Mouse (Mus musculus) kidney, embryonic 16.5 days (tissue): ENCODE results near the gene Klhdc7b. TPM values are rescaled to one million over a fixed set of nuclear protein-coding genes. Genes with fewer than 3 reads are reported as not detected.

Experiments
- ATAC-seq: fragments of 200-750 bp; cut with Nextera tagmentation; 2 replicates; pipeline ENCODE4 v1.8.0; 2017; ENCODE audit warnings: moderate TSS enrichment; ENCODE audit not compliant: low FRiP score, low TSS enrichment
- H3K27ac ChIP-seq: fragments of 300-500 bp; sonication (generic); 2 replicates; pipeline ENCODE4 v1.5.1; 2014; ENCODE audit warnings: low read length
- H3K27me3 ChIP-seq: fragments of 300-500 bp; sonication (generic); 2 replicates; pipeline ENCODE4 v1.6.1; 2014; ENCODE audit warnings: low read length, control low read depth, mixed read lengths; ENCODE audit not compliant: insufficient read depth
- H3K36me3 ChIP-seq: fragments of 300-500 bp; sonication (generic); 2 replicates; pipeline ENCODE4 v1.6.1; 2014; ENCODE audit warnings: low read length, control low read depth, mixed read lengths; ENCODE audit not compliant: insufficient read depth
- H3K4me1 ChIP-seq: fragments of 300-500 bp; sonication (generic); 2 replicates; pipeline ENCODE4 v1.6.1; 2014; ENCODE audit warnings: low read length, control low read depth, mixed read lengths; ENCODE audit not compliant: insufficient read depth
- H3K4me2 ChIP-seq: fragments of 300-500 bp; sonication (generic); replicated peaks from 2 replicates; pipeline ENCODE4 v1.6.1; 2014; ENCODE audit warnings: low read depth, low read length
- H3K4me3 ChIP-seq: fragments of 300-500 bp; sonication (generic); 2 replicates; pipeline ENCODE4 v1.5.1; 2014; ENCODE audit warnings: mild to moderate bottlenecking, low read length
- H3K9ac ChIP-seq: fragments of 300-500 bp; sonication (generic); replicated peaks from 2 replicates; pipeline ENCODE4 v1.6.1; 2014; ENCODE audit warnings: low read length
- H3K9me3 ChIP-seq: fragments of 300-500 bp; sonication (generic); 2 replicates; pipeline ENCODE4 v1.6.1; 2016; ENCODE audit warnings: low read length, control low read depth
- WGBS: fragments of 180-500 bp; shearing (Covaris S2); extraction: QIAGEN DNeasy Blood & Tissue Kit; methylation state at CpG from one replicate; pipeline ENCODE4 v1.1.7; 2014; 5-methylcytosine and 5-hydroxymethylcytosine counted together
- polyA plus RNA-seq: library from polyadenylated mRNA; unstranded; fragments of >200 nt; fragmentation: Nextera tagmentation; extraction: Ambion mirVana; gene quantifications from 2 replicates; pipeline ENCODE4 v1.2.1, GENCODE M21; 2015

Klhdc7b gene
- 0.04 TPM in 1 of 2 replicates, not detected in the other for polyA plus RNA-seq

DNA sequence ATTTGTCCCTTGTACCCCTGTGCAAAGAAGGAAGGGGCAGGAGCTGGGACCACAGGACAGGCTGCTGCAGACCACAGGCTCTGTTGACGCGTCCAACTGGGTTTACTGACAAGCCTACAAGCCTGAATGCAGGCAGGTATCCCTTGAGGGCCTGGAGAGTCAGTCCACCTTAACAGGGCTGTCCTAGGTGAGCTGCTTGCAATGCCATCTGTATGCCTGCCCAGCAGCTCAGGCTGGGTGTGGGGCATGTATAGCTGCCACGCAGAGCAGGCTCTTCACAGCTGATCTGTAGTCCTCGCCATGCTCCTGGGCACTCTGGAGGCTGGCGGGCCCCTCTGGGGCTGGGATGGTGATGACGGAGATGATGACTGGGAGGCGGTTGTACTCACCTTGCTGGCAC, at the start of gene Klhdc7b:
Gene Klhdc7b, plus strand, starts transcription at position 301 of the 400 bp plus-strand sequence.
- WGBS = 86% methylated on average over 7 of the region's 7 CpGs
- H3K36me3 ChIP-seq = no peaks in the 10 kb centered on the region
- no peak within 1 kb of the TSS for H3K27ac ChIP-seq
- H3K9me3 ChIP-seq = no peaks in the 10 kb centered on the region
- H3K9ac ChIP-seq = no peak within 1 kb of the TSS
- no peak within 1 kb of the TSS for H3K4me3 ChIP-seq
- H3K27me3 ChIP-seq = peaks cover 11% of the 10 kb centered on the region
- H3K4me2 ChIP-seq = no peak within 1 kb of the TSS
- peaks cover under 1% of the 10 kb centered on the region; the same call in 1 of the 2 replicates for H3K4me1 ChIP-seq
- ATAC-seq = 0 out of 2 replicates have a peak, but pooled peaks have one; percentile 9

DNA sequence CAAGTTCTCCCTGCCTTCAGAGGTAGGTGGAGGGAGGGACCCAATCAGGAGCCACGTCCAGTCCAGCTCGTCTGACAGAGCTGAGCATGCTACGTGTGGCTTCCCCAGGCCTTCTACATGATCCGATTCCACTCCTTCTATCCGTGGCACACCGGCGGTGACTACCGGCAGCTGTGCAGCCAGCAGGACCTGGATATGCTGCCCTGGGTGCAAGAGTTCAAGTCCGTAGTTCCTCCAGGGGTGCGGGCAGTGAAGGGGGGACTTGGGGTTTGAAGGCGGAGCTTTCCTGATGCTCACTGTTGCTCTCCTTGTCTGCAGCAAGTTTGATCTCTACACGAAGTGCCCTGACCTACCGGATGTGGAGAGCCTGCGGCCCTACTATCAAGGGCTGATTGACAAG, 48.3 kb upstream of the Klhdc7b start:
- H3K27ac ChIP-seq = no peak overlapping the region
- H3K27me3 ChIP-seq = no peaks in the 10 kb centered on the region
- 81% methylated on average over 14 of the region's 14 CpGs for WGBS
- no peaks in the 10 kb centered on the region for H3K36me3 ChIP-seq
- no peak overlapping the region for H3K9ac ChIP-seq
- no peak for ATAC-seq
- H3K9me3 ChIP-seq = no peaks in the 10 kb centered on the region
- H3K4me3 ChIP-seq = no peak overlapping the region
- H3K4me2 ChIP-seq = no peak overlapping the region
- H3K4me1 ChIP-seq = no peaks in the 10 kb centered on the region

DNA sequence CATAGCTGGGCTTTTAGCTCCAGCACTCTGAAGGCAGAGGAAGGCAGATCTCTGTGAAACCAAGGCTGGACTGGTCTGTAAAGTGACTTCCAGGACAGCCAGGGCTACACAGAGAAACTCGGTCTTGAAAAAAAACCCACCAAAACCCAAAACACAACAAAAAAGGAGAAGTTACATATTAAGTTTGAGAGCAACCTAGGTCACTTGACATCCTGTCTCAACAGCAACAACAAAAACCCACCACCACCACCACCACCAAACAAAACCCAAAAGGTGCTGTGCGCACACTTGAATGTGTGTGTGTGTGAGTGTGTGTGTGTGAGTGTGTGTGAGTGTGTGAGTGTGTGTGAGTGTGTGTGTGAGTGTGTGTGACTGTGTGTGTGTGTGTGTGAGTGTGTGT, 45.0 kb upstream of the Klhdc7b start:
- no peak for ATAC-seq
- no peak overlapping the region for H3K27ac ChIP-seq
- H3K9me3 ChIP-seq = no peaks in the 10 kb centered on the region
- H3K9ac ChIP-seq = no peak overlapping the region
- H3K4me1 ChIP-seq = no peaks in the 10 kb centered on the region
- no peaks in the 10 kb centered on the region for H3K27me3 ChIP-seq
- no peak overlapping the region for H3K4me2 ChIP-seq
- 83% methylated on average over 2 of the region's 2 CpGs for WGBS
- no peak overlapping the region for H3K4me3 ChIP-seq
- no peaks in the 10 kb centered on the region for H3K36me3 ChIP-seq

DNA sequence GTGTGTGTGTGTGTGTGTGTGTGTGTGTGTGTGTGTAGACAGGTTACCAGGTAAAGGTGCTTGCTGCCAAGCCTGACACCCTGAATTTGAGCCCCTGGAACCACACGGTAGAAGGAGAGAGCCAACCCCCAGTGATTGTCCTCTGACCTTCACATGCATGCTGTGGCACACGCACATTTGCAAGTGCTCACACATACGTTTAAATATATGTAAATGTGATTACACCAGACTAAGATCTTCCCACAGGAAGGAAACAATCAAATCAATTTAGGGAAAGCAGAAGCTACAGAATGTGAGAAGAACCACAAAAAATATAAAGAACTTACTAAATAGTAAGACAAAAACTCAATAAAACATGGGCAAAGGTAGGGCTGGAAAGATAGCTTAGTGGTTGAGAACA, 44.6 kb upstream of the Klhdc7b start:
- Histone ChIP-seq H3K4me1 (no peaks in the 10 kb centered on the region), H3K4me3 (no peak overlapping the region), H3K9ac (no peak overlapping the region), H3K36me3 (no peaks in the 10 kb centered on the region), H3K27me3 (no peaks in the 10 kb centered on the region), H3K27ac (no peak overlapping the region), H3K9me3 (no peaks in the 10 kb centered on the region), H3K4me2 (no peak overlapping the region)
- ATAC-seq = no peak
- WGBS = 85% methylated on average over 3 of the region's 3 CpGs

DNA sequence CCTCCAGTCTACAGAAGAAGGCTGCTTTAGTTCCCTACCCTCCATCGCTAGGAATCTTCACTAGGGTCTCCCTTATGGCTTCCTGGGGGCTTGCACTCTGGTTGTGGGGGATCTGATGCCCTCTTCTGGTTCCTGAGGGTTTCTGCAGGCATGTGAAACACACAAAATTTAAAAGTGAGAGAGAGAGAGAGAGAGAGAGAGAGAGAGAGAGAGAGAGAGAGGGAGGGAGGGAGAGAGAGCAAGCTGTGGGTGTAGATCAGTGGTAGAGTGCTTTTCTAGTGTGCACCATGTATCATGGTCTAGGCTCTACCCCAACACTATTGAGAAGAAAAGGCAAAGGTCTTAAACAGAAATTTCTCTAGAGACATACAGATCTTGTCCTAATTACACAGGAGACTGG, 43.0 kb upstream of the Klhdc7b start:
- 22% methylated on average over 1 of the region's 1 CpGs for WGBS
- Histone ChIP-seq H3K36me3 (no peaks in the 10 kb centered on the region), H3K27me3 (no peaks in the 10 kb centered on the region), H3K4me3 (no peak overlapping the region), H3K9ac (no peak overlapping the region), H3K4me1 (no peaks in the 10 kb centered on the region), H3K27ac (no peak overlapping the region), H3K4me2 (no peak overlapping the region), H3K9me3 (no peaks in the 10 kb centered on the region)
- no peak for ATAC-seq

DNA sequence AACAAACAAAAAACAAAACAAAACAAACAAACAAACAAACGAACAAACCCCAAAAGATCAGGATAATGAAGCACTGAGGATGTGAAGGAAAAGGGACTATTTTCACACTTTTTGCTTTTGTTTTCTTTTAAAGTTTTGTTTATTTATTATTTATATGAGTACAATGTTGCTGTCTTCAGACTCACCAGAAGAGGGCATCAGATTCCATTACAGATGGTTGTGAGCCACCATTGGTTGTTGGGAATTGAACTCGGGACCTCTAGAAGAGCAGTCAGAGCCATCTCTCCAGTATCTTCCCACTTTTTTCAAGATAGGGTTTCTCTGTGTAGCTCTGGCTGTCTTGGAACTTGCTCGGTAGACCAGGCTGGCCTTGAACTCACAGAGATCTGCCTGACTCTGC, 41.4 kb upstream of the Klhdc7b start:
- Histone ChIP-seq H3K4me3 (no peak overlapping the region), H3K27ac (no peak overlapping the region), H3K27me3 (no peaks in the 10 kb centered on the region), H3K9me3 (no peaks in the 10 kb centered on the region), H3K4me1 (no peaks in the 10 kb centered on the region), H3K9ac (no peak overlapping the region), H3K4me2 (no peak overlapping the region), H3K36me3 (no peaks in the 10 kb centered on the region)
- 86% methylated on average over 3 of the region's 3 CpGs for WGBS
- ATAC-seq = no peak

DNA sequence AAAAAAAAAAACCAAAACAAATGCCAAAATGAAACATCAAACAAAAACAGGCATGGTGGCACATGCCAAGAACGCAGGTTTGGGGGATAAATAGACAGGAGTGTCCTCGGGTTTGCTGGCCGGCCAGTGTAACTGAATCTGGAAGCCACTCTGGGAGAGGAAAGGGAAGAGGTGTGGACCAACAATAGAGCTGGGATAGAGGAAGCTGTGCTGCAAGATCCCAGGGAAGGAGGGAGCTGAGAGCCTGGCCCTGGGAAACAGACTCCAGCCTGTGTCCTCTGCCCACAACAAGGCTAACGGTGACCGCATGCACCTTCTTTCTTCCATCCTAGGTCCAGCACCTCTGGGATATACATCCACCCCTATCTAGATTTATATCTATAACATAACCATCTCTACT, 34.3 kb upstream of the Klhdc7b start:
- H3K9ac ChIP-seq = no peak overlapping the region

DNA sequence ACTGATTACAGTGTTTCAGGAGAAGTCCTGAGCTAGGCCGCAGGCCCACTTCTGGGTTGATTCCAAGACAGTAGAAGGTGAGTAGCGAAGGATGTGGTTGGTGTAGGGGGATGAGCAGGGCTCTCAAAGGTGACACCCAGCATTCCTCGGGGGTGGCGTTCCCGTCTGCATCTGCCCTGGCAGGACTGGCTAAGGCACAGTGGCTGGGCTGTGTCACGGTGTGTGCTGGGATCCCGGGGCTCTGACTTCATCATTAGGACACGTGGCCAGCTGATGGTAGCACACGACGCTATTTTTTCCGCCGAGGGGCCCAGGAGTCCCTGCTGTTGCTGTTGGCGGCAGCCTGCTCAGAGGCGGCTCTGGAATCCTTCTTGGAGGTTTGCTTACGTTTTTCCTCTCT, 33.4 kb upstream of the Klhdc7b start:
- no peak for ATAC-seq
- WGBS = 93% methylated on average over 15 of the region's 15 CpGs
- Histone ChIP-seq H3K4me1 (peaks cover 11% of the 10 kb centered on the region), H3K9ac (no peak overlapping the region), H3K4me2 (no peak overlapping the region), H3K27ac (no peak overlapping the region), H3K27me3 (no peaks in the 10 kb centered on the region), H3K4me3 (no peak overlapping the region), H3K9me3 (no peaks in the 10 kb centered on the region), H3K36me3 (peaks cover 29% of the 10 kb centered on the region)

More for the DNA sequence above, 34.3 kb upstream of the Klhdc7b start:
- peaks cover 11% of the 10 kb centered on the region for H3K4me1 ChIP-seq
- no peak overlapping the region for H3K4me3 ChIP-seq
- WGBS = 80% methylated on average over 5 of the region's 5 CpGs
- no peak for ATAC-seq
- no peak overlapping the region for H3K4me2 ChIP-seq
- no peak overlapping the region for H3K27ac ChIP-seq
- peaks cover 29% of the 10 kb centered on the region for H3K36me3 ChIP-seq
- no peaks in the 10 kb centered on the region for H3K27me3 ChIP-seq
- H3K9me3 ChIP-seq = no peaks in the 10 kb centered on the region

DNA sequence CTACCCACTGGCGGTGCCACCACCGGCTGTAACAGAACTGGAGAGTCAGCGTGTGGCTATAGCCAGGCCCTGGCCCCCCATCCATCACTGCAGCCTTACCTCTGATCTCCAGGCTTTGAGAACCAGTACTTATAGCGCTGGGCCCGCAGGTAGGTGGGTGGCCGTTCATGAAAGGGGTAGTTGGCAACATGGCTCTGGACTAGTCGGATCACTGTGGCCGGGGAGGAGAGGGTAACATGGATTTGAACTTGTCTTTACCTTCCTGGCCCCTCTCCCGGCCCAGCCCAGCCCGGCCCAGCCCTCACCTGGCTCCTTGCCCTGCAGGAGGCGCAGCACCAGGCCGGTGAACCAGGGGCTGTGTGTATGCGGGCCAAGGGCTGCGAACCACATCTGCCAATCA, 32.7 kb upstream of the Klhdc7b start:
- H3K9ac ChIP-seq = no peak overlapping the region
- H3K9me3 ChIP-seq = no peaks in the 10 kb centered on the region
- no peaks in the 10 kb centered on the region for H3K27me3 ChIP-seq
- peaks cover 14% of the 10 kb centered on the region for H3K4me1 ChIP-seq
- no peak overlapping the region for H3K4me3 ChIP-seq
- no peak for ATAC-seq
- H3K36me3 ChIP-seq = peaks cover 29% of the 10 kb centered on the region
- H3K27ac ChIP-seq = no peak overlapping the region
- no peak overlapping the region for H3K4me2 ChIP-seq
- WGBS = 94% methylated on average over 14 of the region's 14 CpGs

DNA sequence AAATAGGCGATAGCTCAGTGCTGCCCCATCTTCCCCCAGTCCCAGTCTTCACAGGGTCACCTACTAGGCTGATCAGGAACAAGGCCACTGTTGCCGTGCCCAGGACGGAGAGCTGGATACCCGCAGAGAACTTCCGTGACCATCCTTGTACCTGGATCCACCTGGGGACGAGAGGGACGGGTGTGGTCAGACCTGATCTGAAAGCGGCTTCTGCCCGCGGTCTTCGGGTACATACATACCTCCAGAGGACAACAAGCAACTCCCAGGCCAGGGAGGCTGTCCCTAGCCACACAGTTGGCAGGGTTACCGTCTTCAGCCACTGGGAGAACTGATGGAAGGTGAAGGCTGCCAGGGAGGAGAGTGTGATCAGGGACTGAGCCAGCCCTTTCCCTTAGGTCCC, 31.9 kb upstream of the Klhdc7b start:
- WGBS = 98% methylated on average over 12 of the region's 12 CpGs
- no peaks in the 10 kb centered on the region for H3K9me3 ChIP-seq
- no peak overlapping the region for H3K4me3 ChIP-seq
- H3K27me3 ChIP-seq = no peaks in the 10 kb centered on the region
- H3K36me3 ChIP-seq = peaks cover 29% of the 10 kb centered on the region
- ATAC-seq = no peak
- peaks cover 17% of the 10 kb centered on the region for H3K4me1 ChIP-seq
- no peak overlapping the region for H3K9ac ChIP-seq
- H3K4me2 ChIP-seq = no peak overlapping the region
- no peak overlapping the region for H3K27ac ChIP-seq
